Mouse (Mus musculus) ZHBTc4 (cell line): ENCODE data around the gene Rnf123.

Source experiments
- DNase-seq: peaks from one replicate; pipeline ENCODE4 v3.0.0-alpha.2; 2011; ENCODE audit warnings: low read depth, low spot score

Gene Rnf123

GRCm38 (mm10) chr9:108104766-108105548 is 21.8 kb upstream of the Rnf123 start:
- peak; percentile 89 for DNase-seq

DNA sequence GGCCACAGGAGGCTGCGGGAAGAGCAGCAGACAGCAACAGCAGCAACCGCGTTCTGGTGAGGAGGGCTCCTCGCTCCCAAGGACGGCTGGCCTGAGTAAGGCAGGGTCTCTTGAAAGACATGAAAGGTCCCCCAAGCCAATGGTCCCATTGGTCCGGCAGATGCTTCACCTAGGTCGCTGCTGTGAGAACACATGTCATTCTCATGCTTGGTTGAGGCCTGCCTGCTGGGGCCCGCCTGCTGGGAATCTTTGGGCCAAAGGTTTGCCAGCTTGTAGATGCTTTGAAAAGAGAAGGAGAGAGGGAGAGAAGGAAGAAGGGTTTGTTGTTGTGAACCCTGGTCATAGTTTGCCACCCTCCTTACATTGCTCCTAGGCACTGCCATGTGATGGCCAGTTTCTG is 16.5 kb upstream of the Rnf123 start:
- no peak for DNase-seq

DNA sequence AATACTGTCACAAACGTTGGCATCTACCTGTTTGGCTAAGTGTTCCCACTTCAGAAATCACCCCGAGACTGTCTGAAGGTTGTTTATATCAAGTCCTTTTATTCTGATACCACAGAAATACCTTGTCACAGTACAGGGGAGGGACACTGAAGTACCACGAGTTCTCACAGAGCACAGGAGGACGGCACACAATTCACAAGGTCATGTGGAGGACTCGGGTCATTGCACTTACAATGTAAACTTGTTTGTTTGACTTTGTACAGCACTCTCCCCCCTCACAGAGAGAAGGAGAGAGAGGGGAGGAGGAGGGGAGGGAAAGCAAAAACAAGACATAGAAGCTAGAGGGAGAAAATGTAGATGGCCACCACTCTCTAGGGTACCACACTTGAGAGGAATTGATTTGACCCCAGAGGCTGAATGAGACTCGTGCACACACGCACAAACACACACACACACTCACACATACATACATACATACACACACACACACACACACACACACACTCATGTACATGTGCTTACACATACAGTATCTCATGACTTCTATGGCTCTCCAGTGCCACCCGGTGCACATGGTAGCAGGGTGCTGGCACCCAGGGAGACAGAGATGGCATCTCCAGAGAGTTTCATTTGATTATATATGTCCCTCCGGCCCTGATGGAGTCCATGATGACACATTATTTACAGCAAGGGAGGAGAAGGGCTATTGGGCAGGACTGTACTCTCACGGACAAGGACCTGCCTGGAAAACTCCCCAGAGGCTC is 13.0 kb upstream of the Rnf123 start:
- no peak for DNase-seq

DNA sequence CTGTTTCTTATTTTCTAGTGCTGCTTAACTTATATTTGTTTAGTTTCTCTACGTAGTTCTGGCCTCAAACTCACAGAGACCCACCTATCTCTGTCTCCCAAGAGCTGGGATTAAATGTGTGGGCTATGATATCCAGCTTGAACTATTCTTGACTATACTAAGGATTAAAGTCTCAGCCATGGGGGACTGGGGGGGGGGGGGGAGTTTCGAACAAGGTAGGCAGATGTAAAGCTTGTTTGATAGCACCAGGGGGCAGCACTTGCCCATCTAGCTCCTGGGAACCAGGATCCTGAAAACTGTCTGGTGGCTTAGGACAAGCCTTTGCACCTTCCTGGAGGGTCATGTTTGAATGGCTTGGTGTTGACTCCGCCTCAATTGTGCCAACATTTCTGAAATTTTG is 12.4 kb upstream of the Rnf123 start:
- peak; percentile 84 for DNase-seq

- DNase-seq: no peak
Observed at GRCm38 (mm10) chr9:108094998-108095411, 11.9 kb upstream of the Rnf123 start.

GRCm38 (mm10) chr9:108094184-108094941 is 11.2 kb upstream of the Rnf123 start, which contains the start of gene Apeh:
TSS of gene Apeh (minus strand) at chr9:108094606.
- DNase-seq: peak; percentile 98

GRCm38 (mm10) chr9:108093586-108093985 is 10.4 kb upstream of the Rnf123 start:
- DNase-seq: no peak

- no peak for DNase-seq
Observed at GRCm38 (mm10) chr9:108090611-108091120, 7.5 kb upstream of the Rnf123 start.

DNA sequence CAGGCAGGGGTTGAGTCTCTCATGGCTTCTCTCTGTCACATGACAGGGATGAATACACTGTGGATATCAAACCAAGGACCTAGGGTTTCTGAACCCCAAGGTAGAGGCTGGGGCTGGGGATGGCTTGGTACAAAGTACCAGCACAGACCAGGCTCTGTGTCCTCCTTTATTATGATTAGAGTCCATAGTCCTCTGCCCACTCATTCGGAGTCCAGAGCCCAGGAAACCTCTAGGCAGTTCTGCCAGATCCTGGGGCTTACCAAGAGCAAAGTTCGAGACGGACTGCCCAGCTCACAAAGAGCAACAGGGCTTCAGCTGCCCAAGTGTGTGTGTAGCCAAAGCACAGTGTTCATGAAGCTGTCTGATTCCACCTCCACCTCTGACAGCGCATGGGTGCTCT is 2.1 kb upstream of the Rnf123 start:
- no peak for DNase-seq

- no peak for DNase-seq
Observed at GRCm38 (mm10) chr9:108083561-108083960, 415 bp upstream of the Rnf123 start.

- DNase-seq: peak; percentile 51
Observed at GRCm38 (mm10) chr9:108082549-108082948, 597 bp downstream of the Rnf123 start.

DNA sequence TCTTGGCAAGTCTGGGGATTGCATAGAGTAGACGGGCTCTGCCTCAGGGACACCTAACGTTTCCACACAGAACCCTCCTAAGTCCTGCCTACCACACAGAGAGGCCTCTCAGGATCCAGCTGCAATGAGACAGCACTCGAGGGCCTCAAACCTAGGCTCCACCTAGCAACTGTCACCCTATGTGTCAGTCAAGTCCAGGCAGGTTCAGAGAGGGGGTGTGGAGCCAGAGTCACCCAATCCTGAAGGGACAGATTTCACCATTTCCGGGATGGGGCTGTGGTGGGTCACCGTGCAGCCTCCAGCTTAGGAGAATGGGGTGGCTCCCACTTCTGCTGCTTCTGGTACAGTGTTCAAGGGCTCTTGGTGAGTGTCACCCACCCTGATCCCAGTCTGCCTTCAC is 3.0 kb downstream of the Rnf123 start, which contains the start of gene Mst1:
Gene Mst1 (plus strand): TSS at position 269 of the 400 bp plus-strand sequence.
- DNase-seq: peak; percentile 53

- DNase-seq: no peak
Observed at GRCm38 (mm10) chr9:108073141-108073930, 9.8 kb downstream of the Rnf123 start.

- DNase-seq: no peak
Observed at GRCm38 (mm10) chr9:108072481-108072924, 10.6 kb downstream of the Rnf123 start.

- DNase-seq: no peak
Observed at GRCm38 (mm10) chr9:108071801-108072200, 11.3 kb downstream of the Rnf123 start.

DNA sequence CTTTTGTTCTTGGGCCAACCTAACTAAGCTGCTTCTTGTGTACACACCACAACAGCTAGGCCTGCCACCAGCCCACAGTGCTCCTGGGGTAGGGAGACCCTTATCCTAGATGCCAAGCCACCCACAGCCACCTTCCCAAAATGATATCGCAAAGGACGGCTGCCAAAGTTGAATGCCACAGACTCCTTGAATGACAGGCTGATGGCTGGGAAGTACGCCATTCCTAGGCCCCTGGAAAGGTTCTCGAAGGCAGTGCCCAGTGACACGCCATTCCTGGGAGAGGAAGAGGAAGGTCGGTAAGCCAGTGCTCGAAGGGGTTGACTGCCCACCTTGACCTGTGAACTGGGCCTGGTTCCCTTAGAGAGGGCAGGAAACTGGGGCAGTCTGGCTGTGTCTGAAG is 13.6 kb downstream of the Rnf123 start:
- DNase-seq: no peak

DNA sequence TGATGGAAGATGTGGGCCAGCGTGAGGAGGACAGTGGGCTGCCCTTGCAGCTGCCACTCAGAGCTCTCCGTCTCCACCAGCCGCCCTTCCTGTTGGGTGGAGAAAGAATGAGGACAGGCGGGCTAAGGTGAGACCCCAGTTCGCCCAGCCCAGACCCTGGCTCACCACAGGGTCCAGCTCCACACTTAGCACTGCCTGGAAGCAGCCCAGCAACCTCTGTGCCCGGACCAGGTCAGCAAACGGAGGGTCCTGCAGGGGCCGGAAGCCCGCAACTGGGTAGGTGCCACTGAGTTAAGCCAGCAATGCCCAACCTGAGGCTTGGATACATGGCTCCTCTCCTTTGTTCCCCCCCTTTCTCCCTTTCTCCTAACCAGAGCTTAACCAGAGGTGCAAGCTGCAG is 14.1 kb downstream of the Rnf123 start:
- DNase-seq: no peak

DNA sequence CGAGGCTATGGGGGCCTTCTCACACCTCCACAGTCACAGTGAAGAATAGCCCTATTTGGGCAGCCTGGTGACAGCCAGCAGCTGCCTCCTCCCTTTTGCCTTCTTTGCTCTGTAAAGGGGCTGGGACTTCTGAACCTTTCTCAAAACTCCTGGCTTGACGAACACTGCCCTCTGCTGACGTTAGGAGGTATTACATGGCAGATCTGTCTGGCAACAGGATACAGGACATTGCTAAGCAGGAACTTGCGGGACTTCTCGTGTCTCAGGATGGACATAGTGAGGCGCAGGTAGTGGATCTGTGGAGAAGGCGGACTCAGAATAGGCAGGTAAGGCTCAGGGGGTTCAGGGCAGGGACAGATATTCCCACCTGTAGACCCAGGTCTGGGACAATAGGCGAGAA is 15.2 kb downstream of the Rnf123 start:
- peak; percentile 89 for DNase-seq

DNA sequence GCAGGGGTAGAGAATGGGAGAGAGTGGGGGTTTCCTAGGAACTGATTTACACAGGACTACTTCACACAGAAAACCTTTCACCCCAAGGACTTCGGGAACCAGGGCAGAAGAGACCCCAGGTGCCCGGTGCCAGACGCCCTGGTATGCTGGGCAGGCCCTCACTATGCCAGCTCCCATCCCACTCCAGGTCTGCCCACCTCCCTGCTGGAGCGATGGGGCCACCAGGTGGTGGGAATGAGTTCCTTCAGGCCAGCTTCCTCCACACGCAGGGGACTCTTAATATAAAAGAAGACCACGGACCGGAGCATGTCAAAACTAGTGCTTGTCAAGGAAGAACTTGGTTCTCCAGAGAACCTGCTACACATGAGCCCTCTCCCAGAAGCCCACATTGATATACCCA is 15.9 kb downstream of the Rnf123 start:
- DNase-seq: peak; percentile 34

- peak; percentile 76 for DNase-seq
Observed at GRCm38 (mm10) chr9:108065491-108066011, 17.6 kb downstream of the Rnf123 start.

DNA sequence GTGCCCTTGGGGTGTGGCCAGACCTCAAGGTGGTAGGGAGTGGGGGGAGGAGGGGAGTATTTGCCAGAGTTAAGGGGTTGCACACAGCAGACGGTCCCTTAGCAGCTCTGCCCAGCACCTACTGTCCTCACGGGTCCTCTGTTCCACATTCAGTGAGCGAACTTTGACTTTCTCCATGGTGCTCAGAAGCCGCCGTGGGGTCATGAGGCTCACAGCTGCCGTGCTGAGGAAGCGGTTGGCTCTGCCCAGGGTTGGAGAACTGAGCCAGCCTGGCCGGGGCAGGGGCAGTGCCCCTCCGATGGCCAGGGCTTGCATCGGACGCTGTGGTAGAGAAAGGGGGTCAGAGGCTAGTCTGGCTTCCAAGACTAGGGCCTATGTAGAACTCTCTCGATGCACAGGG is 19.8 kb downstream of the Rnf123 start:
- no peak for DNase-seq
